Mouse (Mus musculus): ENCODE measurements around the gene Col26a1. TPM values are rescaled to one million over a fixed set of nuclear protein-coding genes. Genes with fewer than 3 reads are reported as not detected.

Gene Col26a1
- polyA plus RNA-seq, 1 experiment from 2014 or later: 16.7 TPM

DNA sequence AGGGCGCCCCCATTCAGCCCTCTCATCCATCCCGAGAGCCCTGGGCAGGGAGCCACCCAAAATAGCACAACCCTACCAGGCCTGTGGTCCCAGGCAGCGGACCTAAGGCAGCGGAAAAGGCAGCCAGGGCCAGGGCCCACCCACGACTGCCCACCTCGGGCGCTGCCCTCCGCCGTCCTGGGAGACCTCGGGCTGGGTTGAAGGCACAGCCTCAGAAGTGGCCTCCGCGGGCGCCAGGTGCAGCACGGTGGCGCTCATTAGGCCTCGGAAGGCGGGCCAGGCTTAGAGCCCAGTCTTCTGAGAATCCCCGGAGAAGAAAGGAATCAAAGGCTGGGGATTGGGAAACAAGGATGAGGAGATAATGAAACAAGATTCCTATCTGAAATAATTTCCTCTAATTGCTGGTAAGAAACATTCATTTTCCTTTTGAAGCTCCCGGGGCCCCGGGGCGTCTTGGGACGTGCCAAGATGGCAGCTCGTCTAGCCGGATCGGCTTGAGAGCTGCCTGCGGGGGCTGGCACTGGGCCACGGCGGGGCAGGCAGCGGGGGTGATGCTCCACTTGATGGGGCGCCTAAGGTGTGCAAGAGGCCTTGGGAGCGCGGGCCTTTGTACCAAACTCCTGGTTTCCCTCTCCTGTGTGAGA lies 168.7 kb downstream of the Col26a1 start:
- Histone ChIP-seq H3K9me3 (ENCODE audit: control insufficient read depth, low read length) (no peaks in the 10 kb centered on the region), H3K36me3 (ENCODE audit: control insufficient read depth, insufficient read depth) (no peaks in the 10 kb centered on the region), H3K27ac (ENCODE audit: low read length) (peak overlapping the region; percentile 60), H3K4me1 (replicated peaks; ENCODE audit: control insufficient read depth, insufficient read depth, low read length) (peaks cover 14% of the 10 kb centered on the region), H3K4me2 (ENCODE audit: low read length) (peak overlapping the region; percentile 46), H3K9ac (replicated peaks; ENCODE audit: low read depth, low read length) (peak overlapping the region; percentile 40), H3K27me3 (replicated peaks; ENCODE audit: control insufficient read depth, insufficient read depth, low read length) (peaks cover 3% of the 10 kb centered on the region; the same call in 1 of the 2 replicates), H3K4me3 (replicated peaks; ENCODE audit: low read length) (peak overlapping the region; percentile 14)
- WGBS: 15% methylated on average over 32 of the region's 32 CpGs
- ATAC-seq: no peak

DNA sequence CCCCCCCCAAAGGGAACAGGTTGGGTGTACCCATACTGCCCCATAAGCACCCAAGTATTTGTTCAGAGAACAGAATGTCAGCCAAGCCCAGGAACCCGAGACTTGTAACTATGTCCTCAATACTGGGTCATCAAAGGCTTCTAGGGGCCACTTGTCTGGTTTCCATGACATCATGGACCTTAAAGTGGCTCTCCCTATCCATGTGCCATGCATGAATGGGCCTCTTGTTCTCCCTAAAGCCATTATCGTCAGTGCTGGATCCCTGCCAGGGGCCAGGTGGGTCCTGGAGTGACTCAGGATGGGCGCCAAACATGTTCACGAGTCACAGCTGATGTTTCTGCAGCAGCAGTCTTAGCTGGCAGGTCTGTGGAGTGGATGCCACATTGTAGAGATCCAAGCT lies 172.3 kb downstream of the Col26a1 start:
- Histone ChIP-seq H3K9ac (replicated peaks; ENCODE audit: low read depth, low read length) (no peak overlapping the region), H3K36me3 (ENCODE audit: control insufficient read depth, insufficient read depth) (no peaks in the 10 kb centered on the region), H3K9me3 (ENCODE audit: control insufficient read depth, low read length) (no peaks in the 10 kb centered on the region), H3K4me3 (replicated peaks; ENCODE audit: low read length) (no peak overlapping the region), H3K27me3 (replicated peaks; ENCODE audit: control insufficient read depth, insufficient read depth, low read length) (peaks cover 3% of the 10 kb centered on the region; the same call in 1 of the 2 replicates), H3K4me1 (replicated peaks; ENCODE audit: control insufficient read depth, insufficient read depth, low read length) (peaks cover 11% of the 10 kb centered on the region), H3K4me2 (ENCODE audit: low read length) (no peak overlapping the region), H3K27ac (ENCODE audit: low read length) (no peak overlapping the region)
- WGBS: 21% methylated on average over 4 of the region's 4 CpGs
- ATAC-seq: no peak

DNA sequence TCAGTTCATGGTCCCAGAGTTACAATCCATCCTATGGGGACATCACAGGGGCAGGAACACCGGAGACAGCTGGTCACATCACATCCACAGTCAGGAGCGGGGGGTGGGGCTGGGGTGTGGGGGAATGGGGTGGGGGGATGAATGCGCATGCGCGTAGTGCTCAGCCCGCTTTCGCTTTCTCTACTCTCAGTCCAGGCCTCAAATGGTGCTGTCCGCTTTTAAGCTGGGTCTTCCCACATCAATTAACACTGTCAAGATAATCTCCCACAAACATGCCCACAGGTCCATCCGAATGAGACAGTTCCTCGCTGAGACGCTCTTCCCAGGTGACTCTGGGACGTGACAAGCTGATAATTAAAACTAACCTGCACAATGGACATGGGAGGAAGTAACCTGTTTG lies 174.9 kb downstream of the Col26a1 start:
- Histone ChIP-seq H3K4me2 (ENCODE audit: low read length) (no peak overlapping the region), H3K4me3 (replicated peaks; ENCODE audit: low read length) (no peak overlapping the region), H3K4me1 (replicated peaks; ENCODE audit: control insufficient read depth, insufficient read depth, low read length) (peaks cover 3% of the 10 kb centered on the region; the same call in 1 of the 2 replicates), H3K9me3 (ENCODE audit: control insufficient read depth, low read length) (no peaks in the 10 kb centered on the region), H3K9ac (replicated peaks; ENCODE audit: low read depth, low read length) (no peak overlapping the region), H3K36me3 (ENCODE audit: control insufficient read depth, insufficient read depth) (no peaks in the 10 kb centered on the region), H3K27me3 (replicated peaks; ENCODE audit: control insufficient read depth, insufficient read depth, low read length) (0 out of 2 replicates have a peak, but pooled peaks cover 2% of the 10 kb centered on the region), H3K27ac (ENCODE audit: low read length) (no peak overlapping the region)
- WGBS: 82% methylated on average over 12 of the region's 12 CpGs
- no peak for ATAC-seq

DNA sequence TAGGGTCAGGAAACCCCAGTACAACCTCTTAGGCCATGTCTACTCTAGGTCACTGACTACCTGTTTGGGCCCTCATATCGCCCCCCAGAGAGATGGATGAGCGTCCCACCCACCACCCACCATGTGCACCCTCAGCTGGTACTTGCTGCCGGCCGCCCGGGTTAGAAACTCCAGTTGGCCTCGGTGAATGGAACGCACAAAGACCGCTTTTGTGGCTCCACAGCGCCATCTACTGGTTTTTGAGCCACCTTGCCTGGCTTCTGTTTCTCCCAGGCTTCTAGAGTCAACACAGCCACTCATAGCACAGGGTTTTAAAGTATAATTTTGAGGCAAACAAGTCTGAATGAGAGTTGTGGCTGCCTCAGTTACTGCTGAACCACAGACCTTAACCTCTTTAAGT lies 176.2 kb downstream of the Col26a1 start:
- WGBS: 1% methylated on average over 9 of the region's 9 CpGs
- Histone ChIP-seq H3K36me3 (ENCODE audit: control insufficient read depth, insufficient read depth) (no peaks in the 10 kb centered on the region), H3K27me3 (replicated peaks; ENCODE audit: control insufficient read depth, insufficient read depth, low read length) (0 out of 2 replicates have a peak, but pooled peaks cover 2% of the 10 kb centered on the region), H3K9ac (replicated peaks; ENCODE audit: low read depth, low read length) (no peak overlapping the region), H3K4me2 (ENCODE audit: low read length) (no peak overlapping the region), H3K9me3 (ENCODE audit: control insufficient read depth, low read length) (no peaks in the 10 kb centered on the region), H3K27ac (ENCODE audit: low read length) (no peak overlapping the region), H3K4me3 (replicated peaks; ENCODE audit: low read length) (no peak overlapping the region), H3K4me1 (replicated peaks; ENCODE audit: control insufficient read depth, insufficient read depth, low read length) (peaks cover 3% of the 10 kb centered on the region; the same call in 1 of the 2 replicates)
- ATAC-seq: peak; percentile 31; the same call in 1 of the 2 replicates

DNA sequence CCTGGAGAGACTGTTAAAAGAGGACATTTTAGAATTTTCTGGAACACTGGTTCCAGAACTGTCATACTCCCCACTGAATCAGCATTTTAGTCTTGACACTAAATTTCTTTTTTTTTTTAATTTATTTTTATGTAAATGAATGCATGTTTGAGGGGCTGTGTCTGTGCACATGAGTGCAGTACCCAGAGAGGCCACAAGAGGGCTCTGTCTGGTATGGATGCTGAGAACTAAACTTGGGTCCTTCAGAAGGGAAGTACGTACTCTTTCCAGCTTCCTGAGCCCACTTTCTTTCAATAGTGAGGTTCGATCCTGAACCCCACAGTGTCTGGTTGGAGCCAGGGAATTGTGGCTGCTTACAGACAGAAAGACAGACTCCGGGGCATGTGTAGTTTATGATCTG lies 177.5 kb downstream of the Col26a1 start:
- Histone ChIP-seq H3K4me1 (replicated peaks; ENCODE audit: control insufficient read depth, insufficient read depth, low read length) (no peaks in the 10 kb centered on the region), H3K9me3 (ENCODE audit: control insufficient read depth, low read length) (no peaks in the 10 kb centered on the region), H3K36me3 (ENCODE audit: control insufficient read depth, insufficient read depth) (no peaks in the 10 kb centered on the region), H3K4me3 (replicated peaks; ENCODE audit: low read length) (no peak overlapping the region), H3K4me2 (ENCODE audit: low read length) (no peak overlapping the region), H3K27me3 (replicated peaks; ENCODE audit: control insufficient read depth, insufficient read depth, low read length) (0 out of 2 replicates have a peak, but pooled peaks cover 2% of the 10 kb centered on the region), H3K27ac (ENCODE audit: low read length) (no peak overlapping the region), H3K9ac (replicated peaks; ENCODE audit: low read depth, low read length) (no peak overlapping the region)
- WGBS: 97% methylated on average over 3 of the region's 3 CpGs
- no peak for ATAC-seq

DNA sequence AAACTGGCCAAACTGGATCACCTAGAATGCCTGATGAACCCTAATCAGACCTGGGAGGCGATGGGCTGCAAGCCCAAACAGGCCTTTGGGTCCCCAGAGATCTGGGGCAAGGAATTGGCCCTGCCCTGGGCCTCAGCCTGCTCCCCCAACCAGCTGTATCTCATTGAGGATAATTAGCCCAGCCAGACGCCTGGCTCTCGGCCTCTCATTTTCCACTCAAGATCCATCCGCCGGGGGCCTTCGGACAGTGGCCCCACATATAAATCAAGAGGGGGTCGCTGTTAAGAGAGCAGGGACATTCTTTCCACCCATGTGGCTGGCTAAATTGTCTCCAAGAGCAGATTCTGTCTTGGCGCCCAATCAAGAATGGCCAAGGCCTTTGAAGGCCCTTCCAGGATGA lies 178.9 kb downstream of the Col26a1 start:
- Histone ChIP-seq H3K4me1 (replicated peaks; ENCODE audit: control insufficient read depth, insufficient read depth, low read length) (no peaks in the 10 kb centered on the region), H3K36me3 (ENCODE audit: control insufficient read depth, insufficient read depth) (no peaks in the 10 kb centered on the region), H3K9ac (replicated peaks; ENCODE audit: low read depth, low read length) (no peak overlapping the region), H3K9me3 (ENCODE audit: control insufficient read depth, low read length) (no peaks in the 10 kb centered on the region), H3K4me3 (replicated peaks; ENCODE audit: low read length) (no peak overlapping the region), H3K27ac (ENCODE audit: low read length) (no peak overlapping the region), H3K27me3 (replicated peaks; ENCODE audit: control insufficient read depth, insufficient read depth, low read length) (no peaks in the 10 kb centered on the region), H3K4me2 (ENCODE audit: low read length) (no peak overlapping the region)
- ATAC-seq: no peak
- 85% methylated on average over 8 of the region's 8 CpGs for WGBS

DNA sequence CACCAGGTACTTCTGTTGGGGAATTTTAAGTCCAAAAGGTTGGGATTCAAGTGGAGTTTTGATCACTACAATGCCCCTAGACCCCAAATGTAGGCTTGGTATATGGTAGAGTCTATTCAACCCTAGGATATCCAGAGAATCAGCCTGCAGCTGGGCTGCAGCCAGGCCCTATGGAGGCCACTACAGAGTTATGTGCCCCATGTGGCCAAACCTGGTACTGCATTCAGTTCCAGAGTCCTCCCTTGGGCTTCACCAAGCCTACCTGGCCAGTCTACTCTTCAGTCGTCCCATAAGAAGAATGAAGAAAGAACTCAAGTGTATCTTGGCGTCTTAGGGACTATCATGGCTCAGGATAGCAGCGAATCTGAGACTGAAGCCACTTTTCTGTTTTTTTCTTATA lies 179.3 kb downstream of the Col26a1 start:
- 39% methylated on average over 3 of the region's 3 CpGs for WGBS
- Histone ChIP-seq H3K9ac (replicated peaks; ENCODE audit: low read depth, low read length) (no peak overlapping the region), H3K36me3 (ENCODE audit: control insufficient read depth, insufficient read depth) (no peaks in the 10 kb centered on the region), H3K4me1 (replicated peaks; ENCODE audit: control insufficient read depth, insufficient read depth, low read length) (no peaks in the 10 kb centered on the region), H3K27ac (ENCODE audit: low read length) (no peak overlapping the region), H3K4me2 (ENCODE audit: low read length) (no peak overlapping the region), H3K4me3 (replicated peaks; ENCODE audit: low read length) (no peak overlapping the region), H3K27me3 (replicated peaks; ENCODE audit: control insufficient read depth, insufficient read depth, low read length) (no peaks in the 10 kb centered on the region), H3K9me3 (ENCODE audit: control insufficient read depth, low read length) (no peaks in the 10 kb centered on the region)
- no peak for ATAC-seq

DNA sequence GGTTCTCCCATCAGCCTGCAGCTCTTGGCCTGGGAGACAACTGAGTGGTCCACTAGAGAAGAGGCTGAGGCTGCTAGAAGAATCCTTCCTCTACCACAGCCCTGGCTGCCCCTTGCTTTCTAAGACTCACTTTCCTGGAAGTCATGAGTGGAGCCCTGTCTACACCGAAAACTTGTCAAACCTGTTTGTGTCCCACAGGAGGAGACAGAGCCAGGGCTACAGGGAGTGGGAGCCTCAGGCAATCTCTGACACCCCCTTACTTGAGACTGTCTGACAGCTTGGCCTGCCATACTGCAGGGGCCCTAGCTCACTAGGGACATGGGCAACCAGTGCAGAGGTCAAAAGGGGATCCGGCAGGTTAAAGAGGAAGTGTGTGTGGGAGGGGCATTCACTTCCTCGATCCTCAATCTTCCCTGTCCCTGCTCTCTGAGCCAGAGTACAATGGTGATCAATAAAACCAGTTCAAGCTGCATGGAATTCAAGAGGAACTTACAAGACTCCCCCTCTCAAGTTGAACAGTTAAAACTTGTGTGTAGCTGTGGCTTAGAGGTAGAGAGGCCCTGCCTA lies 180.8 kb downstream of the Col26a1 start:
- ATAC-seq: no peak
- no peak overlapping the region for H3K9ac ChIP-seq (replicated peaks; ENCODE audit: low read depth, low read length)
- 89% methylated on average over 3 of the region's 3 CpGs for WGBS
- H3K27ac ChIP-seq (ENCODE audit: low read length): no peak overlapping the region
- H3K27me3 ChIP-seq (replicated peaks; ENCODE audit: control insufficient read depth, insufficient read depth, low read length): no peaks in the 10 kb centered on the region
- H3K36me3 ChIP-seq (ENCODE audit: control insufficient read depth, insufficient read depth): no peaks in the 10 kb centered on the region
- H3K4me1 ChIP-seq (replicated peaks; ENCODE audit: control insufficient read depth, insufficient read depth, low read length): no peaks in the 10 kb centered on the region
- no peak overlapping the region for H3K4me2 ChIP-seq (ENCODE audit: low read length)
- H3K4me3 ChIP-seq (replicated peaks; ENCODE audit: low read length): no peak overlapping the region
- no peaks in the 10 kb centered on the region for H3K9me3 ChIP-seq (ENCODE audit: control insufficient read depth, low read length)

DNA sequence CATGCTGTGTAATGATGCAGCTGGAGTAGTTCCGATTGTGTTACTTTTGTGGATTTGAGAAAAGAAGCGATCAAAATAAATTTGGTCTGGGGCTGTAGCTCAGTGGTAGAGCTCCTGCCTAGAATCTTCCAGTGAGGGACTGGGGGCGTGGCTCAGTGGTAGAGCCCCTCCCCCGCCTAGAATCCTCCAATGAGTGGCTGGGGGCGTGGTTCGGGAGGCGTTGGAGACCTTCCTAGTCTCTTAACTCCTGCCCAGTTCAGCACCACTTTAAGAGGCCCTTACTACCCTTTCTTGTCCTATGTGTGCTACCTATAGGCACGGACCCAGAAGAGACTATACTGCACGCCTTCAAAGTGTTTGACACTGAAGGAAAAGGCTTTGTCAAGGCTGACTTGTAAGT lies 185.4 kb downstream of the Col26a1 start:
- Histone ChIP-seq H3K4me3 (replicated peaks; ENCODE audit: low read length) (no peak overlapping the region), H3K27ac (ENCODE audit: low read length) (no peak overlapping the region), H3K4me1 (replicated peaks; ENCODE audit: control insufficient read depth, insufficient read depth, low read length) (no peaks in the 10 kb centered on the region), H3K9me3 (ENCODE audit: control insufficient read depth, low read length) (no peaks in the 10 kb centered on the region), H3K9ac (replicated peaks; ENCODE audit: low read depth, low read length) (no peak overlapping the region), H3K27me3 (replicated peaks; ENCODE audit: control insufficient read depth, insufficient read depth, low read length) (no peaks in the 10 kb centered on the region), H3K4me2 (ENCODE audit: low read length) (no peak overlapping the region), H3K36me3 (ENCODE audit: control insufficient read depth, insufficient read depth) (no peaks in the 10 kb centered on the region)
- no peak for ATAC-seq
- 88% methylated on average over 9 of the region's 9 CpGs for whole genome bisulfite sequencing

Measured in forebrain, embryonic 16.5 days (tissue).